Mouse (Mus musculus) ES-CJ7 (cell line): ENCODE results near the gene Bid.
A peak's percentile ranks its signal among the peaks of the same experiment; 100 is the strongest.

Source experiments
- DNase-seq: peaks from one replicate; pipeline ENCODE4 v3.0.0; 2011; ENCODE audit warnings: low read depth, low spot score

Bid gene

GRCm38 (mm10) chr6:120916074-120916971 is at the start of gene Bid:
Gene Bid, minus strand, starts transcription at chr6:120916853.
- DNase-seq = peak; percentile 89

- no peak for DNase-seq
Observed at GRCm38 (mm10) chr6:120965814-120966213, 49.2 kb upstream of the Bid start.

DNA sequence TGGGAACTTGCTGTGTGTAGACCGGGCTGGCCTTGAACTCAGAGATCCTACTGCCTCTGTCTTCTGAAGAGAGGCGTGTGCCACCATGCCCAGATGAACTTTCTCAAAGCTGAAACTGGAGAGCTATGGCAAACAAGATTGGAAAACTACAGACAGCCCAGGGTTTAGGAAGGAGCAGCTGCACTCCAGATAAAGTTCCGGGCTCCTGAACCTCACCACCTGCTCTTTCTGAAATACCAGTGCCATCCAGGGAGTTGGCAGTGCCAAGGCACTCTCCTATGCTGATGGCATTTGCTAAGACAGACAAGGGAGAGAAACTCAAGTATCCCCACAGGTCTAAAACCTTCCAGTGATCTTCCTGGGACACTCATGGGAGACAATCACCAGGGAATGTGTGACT is 47.5 kb upstream of the Bid start:
- no peak for DNase-seq

- DNase-seq = no peak
Observed at GRCm38 (mm10) chr6:120960338-120961030, 43.8 kb upstream of the Bid start.

DNA sequence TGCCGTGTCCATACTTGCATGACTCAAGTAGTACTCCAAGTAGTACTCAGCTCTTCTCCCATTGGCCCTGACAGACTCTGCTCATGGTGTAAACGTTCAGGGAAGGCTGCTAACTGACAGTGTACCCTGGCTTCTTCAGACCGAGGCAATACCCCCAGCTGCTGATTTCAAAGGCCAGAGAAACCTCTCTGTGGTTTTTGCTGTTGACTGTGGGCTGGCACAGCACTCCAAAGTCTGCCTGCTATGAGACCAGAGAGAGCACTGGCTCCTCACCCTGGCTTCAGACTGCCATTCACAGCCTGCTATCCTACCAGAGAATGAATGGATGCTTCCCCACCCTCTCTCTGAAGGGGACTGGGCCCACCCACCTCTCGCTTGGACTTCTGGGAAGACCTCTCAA is 40.7 kb upstream of the Bid start:
- DNase-seq = no peak

DNA sequence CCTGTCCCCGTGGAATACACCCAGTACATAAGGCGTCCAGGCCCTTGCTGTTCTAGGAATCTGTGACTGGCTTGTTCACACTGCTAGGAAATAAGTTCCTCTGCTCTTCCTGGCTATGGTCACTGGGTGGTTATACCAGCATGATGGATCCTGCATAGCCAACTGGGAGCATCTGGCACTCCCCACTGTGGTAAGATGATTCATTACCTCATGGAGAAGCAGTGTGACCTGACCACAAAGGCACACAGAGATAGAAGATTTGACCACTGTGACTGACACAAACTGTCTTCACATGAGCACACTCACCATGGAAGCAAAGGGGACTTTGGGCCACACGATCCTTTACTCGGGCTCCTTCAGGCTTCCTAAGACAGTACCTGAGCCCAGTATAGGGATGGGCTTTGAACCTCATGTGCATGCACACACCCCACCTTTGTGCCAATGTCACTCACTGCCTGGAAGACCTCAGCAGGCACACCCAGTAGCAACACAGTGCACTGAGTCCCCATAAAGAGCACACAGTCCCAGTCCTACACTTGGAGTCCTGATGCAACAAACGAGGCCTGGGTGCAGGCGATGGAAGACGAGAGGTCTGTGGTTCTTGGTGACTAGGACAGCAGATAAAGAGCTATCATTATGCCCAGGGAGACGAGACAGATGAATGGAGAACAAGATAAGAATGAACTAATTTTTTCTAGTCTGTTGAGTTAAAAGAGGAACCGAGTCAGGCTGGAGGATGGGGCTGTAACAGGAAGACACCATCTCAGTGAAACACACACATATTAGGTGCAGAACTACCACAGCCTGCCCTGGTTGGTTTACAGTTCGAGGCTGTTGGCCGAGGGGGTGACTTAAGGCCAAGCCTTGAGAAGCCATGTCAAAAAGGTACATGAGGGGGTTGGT is 39.9 kb upstream of the Bid start:
- DNase-seq = no peak

- no peak for DNase-seq
Observed at GRCm38 (mm10) chr6:120955215-120955614, 38.6 kb upstream of the Bid start.

DNA sequence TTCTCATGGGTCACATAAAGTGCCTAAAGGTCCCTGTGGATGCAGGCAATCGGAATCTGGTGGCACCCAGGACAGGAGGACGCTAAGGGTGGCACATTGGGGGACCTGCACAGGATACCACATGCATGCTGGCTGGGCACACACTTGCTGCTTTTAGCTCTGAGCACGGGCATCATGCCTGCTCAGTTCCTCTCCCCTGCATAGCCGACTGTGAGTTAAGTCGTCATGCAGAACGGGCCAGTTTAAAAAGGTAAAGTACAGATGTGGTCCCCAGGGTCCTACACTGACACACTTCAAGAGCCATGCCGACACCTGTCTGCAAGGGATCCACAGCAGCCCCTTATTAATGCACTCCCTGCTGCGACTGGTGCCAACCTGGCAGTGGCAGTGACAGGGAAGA is 37.6 kb upstream of the Bid start:
- DNase-seq = no peak

DNA sequence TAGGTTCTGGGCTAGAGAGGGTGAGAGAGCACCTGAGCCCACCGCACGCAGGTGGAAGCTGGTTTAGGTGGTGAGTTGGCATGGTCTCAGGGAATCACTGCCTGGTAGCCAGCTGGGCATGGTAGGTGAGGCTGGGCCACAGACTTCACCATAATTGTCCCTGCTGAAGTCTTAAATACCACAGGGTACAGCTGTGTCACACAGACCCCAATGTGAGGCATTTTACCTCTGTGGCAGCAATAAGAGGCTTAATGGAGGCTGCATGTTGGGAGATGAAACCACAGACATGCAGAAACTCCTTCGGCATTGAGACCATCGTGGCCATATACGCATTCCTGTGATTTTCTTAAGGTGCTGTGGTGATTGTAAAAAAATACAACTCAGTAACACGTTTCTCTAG is 35.8 kb upstream of the Bid start:
- no peak for DNase-seq

DNA sequence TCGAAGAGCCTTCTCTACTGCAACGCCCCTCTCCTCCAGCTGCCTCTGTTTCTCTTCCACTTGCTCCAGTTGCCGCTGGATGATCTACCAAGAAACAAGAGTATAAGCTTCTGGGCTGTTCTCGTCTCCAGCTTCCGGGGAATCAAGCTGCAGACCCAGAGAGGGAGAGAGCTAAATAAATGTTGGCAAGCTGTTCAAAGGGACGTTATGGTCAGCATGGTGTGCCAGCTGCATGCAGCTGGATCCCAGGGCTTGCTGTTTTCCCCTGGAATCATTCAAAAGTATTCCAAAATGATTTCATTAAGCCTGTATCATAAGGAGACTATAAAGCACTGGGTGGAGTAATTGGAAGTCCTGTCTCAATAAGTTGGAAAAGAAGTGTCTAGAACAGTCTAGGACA is 34.7 kb upstream of the Bid start:
- DNase-seq = no peak

DNA sequence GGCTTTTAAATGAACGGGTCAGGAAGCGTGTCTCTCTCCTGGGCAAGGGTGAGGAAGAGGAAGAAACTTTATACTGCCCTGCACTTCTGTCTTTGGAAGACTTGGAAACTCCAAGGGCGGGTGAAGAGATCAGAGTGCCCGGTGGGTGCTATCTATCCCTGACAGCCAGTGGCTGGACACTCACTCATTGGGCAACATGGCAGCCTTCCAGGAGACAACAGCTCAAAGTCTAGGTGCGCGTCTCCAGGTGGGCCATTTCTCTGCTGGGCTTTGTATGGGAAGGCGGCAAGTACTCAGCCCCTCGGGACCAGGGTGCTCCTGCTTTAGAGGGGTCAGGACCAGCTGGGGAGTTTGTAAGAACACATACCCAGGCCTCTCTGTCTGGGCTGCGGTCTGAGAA is 28.9 kb upstream of the Bid start:
- DNase-seq = no peak

- DNase-seq = no peak
Observed at GRCm38 (mm10) chr6:120943964-120944363, 27.3 kb upstream of the Bid start.

DNA sequence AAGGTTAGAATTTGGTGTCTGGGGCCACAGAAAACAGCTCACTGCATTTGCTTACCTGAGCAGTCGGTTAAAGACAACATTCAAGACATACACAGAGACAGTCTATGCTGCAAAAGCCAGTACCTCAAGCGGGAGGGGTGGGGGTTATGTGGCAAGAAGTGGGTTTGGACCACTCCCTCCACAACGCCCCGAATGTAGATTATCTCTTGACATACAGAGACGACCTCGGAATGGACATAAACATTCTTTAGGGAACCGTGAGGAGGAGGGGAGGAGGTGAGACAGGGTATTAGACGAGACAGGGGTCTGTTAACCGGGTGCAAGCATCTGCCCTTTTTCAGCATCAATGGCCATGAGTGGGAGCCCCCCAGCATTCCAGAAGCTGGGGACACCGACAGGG is 26.9 kb upstream of the Bid start:
- no peak for DNase-seq

- DNase-seq = no peak
Observed at GRCm38 (mm10) chr6:120943079-120943478, 26.4 kb upstream of the Bid start.

DNA sequence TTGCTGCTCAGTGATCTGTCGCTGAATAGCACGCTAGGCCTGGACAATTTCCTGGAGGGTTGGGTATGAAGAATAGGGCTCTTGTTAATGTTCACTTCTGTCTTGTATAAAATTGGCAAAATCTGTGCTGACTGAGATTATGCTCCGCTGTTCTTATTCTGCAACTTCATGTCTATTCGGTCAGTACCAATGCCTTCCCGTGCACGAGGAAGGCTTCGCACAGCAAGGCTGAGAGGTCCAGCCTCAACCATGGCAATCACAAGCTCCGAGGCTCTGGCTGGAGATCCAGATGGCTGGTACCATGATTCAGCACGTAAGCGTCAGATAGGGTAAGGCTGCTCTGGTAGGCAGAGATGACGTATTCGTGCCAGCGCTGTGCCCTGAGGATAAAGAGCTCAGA is 24.9 kb upstream of the Bid start:
- DNase-seq = no peak

DNA sequence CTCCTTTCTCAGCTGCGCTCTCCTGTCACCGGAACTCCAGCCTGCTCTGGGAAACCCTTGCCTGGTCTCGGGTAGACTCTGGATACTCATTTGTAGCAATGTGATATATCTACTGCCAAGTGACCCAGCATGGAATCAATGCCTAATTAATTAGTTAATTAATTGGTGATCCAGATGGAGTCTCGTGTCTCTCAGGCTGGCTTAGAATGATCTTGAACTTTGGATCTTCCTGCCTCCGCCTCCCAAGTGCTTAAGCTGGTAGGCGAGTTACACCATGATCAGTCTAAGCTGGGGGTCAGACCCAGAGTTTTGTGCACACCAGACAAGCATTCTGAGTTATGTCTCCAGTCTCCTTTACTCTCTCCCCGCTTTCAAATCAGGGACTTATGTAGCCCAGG is 24.4 kb upstream of the Bid start:
- no peak for DNase-seq

DNA sequence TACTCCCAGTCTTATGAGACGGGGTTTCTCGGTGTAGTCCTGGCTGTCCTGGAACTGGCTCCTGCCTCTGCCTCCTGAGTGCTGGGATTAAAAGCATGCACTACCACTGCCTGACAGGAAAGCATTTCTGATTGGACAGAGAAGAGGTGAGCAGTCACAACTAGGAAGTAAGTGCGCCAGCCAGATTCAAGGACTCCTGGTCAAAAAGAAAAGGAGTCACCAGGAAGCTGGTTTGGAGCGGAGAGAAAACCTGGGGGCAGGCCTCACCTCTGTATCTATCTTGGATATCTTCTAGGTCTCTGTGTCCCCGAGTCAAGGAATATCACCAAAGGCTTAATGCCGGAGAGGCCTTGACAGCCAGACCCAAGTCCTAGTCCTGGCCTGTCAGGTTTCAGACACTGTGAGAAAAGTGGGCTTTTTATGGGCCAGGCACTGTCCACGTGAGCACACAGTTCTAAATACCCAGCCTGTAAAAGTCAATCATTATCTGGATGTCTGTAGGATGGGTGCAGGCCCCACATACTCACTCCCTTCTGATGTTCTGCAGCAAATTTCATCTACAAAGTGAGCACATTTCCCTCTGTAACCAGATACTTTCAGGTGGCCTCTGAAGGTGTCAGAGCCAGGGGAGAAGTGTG is 23.9 kb upstream of the Bid start:
- DNase-seq = no peak

DNA sequence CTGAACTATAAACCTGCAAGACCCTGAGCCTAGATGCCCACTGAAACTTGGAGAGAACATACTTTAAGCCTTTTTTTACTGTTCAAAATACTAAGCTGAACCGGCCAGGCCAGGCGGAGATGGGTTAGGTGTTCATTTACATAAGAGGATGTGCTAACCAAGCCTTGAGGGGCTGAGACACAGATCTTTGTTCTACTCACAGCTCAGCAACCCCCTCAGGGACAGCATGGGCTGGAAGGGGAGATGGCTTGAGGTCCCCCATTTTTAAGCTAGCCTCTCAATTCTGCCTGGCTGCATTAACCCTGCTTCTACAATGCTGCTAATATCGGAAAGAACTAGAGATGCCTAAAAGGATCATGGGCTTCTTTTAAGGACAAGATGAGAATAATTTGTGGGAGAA is 23.1 kb upstream of the Bid start:
- DNase-seq = peak; percentile 35

DNA sequence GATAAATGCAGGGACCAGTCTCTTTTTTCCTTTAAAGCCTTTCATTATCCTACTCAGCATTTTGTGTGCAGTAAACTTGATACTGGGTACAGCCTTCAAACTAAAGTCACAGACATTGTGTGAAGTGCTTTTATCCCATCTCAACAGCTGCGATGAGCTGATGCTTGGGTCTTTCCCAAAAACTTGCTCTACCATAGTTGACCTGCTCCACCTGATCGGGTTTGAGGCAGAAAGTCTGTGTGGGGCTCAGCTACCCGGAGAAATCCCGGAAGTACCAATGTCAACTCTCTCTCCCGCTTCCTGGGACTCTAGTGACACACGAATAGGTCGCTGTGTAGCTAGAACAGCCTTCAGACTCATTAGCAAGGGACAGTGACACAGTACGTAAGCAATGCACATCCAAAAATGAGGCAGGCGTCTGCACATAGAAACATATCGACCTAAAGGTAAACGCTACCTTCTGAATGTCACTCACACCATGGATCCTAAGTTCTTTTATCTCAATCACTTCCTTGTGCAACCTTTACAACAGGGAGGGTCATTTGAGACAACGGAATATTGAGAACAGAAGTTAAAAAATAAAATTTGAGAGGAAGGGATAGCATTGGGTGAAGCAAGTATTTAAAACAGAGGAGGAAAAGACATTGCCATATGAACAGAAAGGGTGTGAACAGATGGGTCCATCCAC is 22.3 kb upstream of the Bid start:
- no peak for DNase-seq

- no peak for DNase-seq
Observed at GRCm38 (mm10) chr6:120937999-120938608, 21.5 kb upstream of the Bid start.
